Mouse (Mus musculus) heart, adult 8-10 months (tissue): Measurements from ENCODE around the gene Gm30083. TPM values are rescaled to one million over a fixed set of nuclear protein-coding genes. Genes with fewer than 3 reads are reported as not detected.

Source experiments
- DNase-seq: peaks from one replicate; pipeline ENCODE4 v3.0.0; 2022; ENCODE audit warnings: low spot score
- total RNA-seq, 4 experiments: library from RNA; stranded (reverse); gene quantifications; 2 replicates each; pipeline ENCODE4 v1.2.4; 2022

The Gm30083 gene
- not detected for total RNA-seq

GRCm38 (mm10) chr14:34015063-34015462 lies at the start of gene Gm30083:
Gene Gm30083, minus strand, starts transcription at chr14:34015182.
- DNase-seq: no peak

GRCm38 (mm10) chr14:34052516-34052915 lies 37.5 kb upstream of the Gm30083 start, which contains the start of gene Antxrl:
Gene Antxrl, plus strand, starts transcription at chr14:34052707.
- no peak for DNase-seq

- DNase-seq: no peak
These were observed 35.3 kb upstream of the Gm30083 start for GRCm38 (mm10) chr14:34050101-34050779.

- DNase-seq: no peak
These were observed 28.4 kb upstream of the Gm30083 start for GRCm38 (mm10) chr14:34043341-34043740.

GRCm38 (mm10) chr14:34041241-34041640 lies 26.3 kb upstream of the Gm30083 start:
- no peak for DNase-seq

- no peak for DNase-seq
These were observed 19.0 kb upstream of the Gm30083 start for GRCm38 (mm10) chr14:34033841-34034610.

GRCm38 (mm10) chr14:34026710-34027109 lies 11.7 kb upstream of the Gm30083 start:
- DNase-seq: no peak

GRCm38 (mm10) chr14:34016938-34017337 lies 2.0 kb upstream of the Gm30083 start:
- DNase-seq: no peak

GRCm38 (mm10) chr14:34016381-34016780 lies 1.4 kb upstream of the Gm30083 start, which contains the start of gene Gm5460:
Gene Gm5460, plus strand, starts transcription at chr14:34016758.
- DNase-seq: no peak

- no peak for DNase-seq
These were observed 12.6 kb downstream of the Gm30083 start for GRCm38 (mm10) chr14:34002358-34002757.

- DNase-seq: no peak
These were observed 13.5 kb downstream of the Gm30083 start for GRCm38 (mm10) chr14:34001445-34001844.

GRCm38 (mm10) chr14:34000076-34000475 lies 14.9 kb downstream of the Gm30083 start:
- no peak for DNase-seq

- DNase-seq: no peak
These were observed 17.6 kb downstream of the Gm30083 start for GRCm38 (mm10) chr14:33997427-33997826.

GRCm38 (mm10) chr14:33993521-33994289 lies 21.3 kb downstream of the Gm30083 start:
- DNase-seq: no peak

GRCm38 (mm10) chr14:33993051-33993450 lies 21.9 kb downstream of the Gm30083 start:
- DNase-seq: no peak

- DNase-seq: no peak
These were observed 23.0 kb downstream of the Gm30083 start for GRCm38 (mm10) chr14:33991971-33992370.

- DNase-seq: no peak
These were observed 25.8 kb downstream of the Gm30083 start for GRCm38 (mm10) chr14:33989201-33989600.

- no peak for DNase-seq
These were observed 36.4 kb downstream of the Gm30083 start, which contains the start of gene Zfp488 for GRCm38 (mm10) chr14:33978604-33979059. Gene Zfp488, minus strand, starts transcription at chr14:33978764.

- DNase-seq: no peak
These were observed 37.2 kb downstream of the Gm30083 start for GRCm38 (mm10) chr14:33977748-33978147.

GRCm38 (mm10) chr14:33974752-33975151 lies 40.2 kb downstream of the Gm30083 start:
- DNase-seq: no peak

- DNase-seq: no peak
These were observed 42.3 kb downstream of the Gm30083 start for GRCm38 (mm10) chr14:33972679-33973078.

GRCm38 (mm10) chr14:33965675-33966074 lies 49.3 kb downstream of the Gm30083 start:
- DNase-seq: no peak
